Mouse (Mus musculus): Measurements from ENCODE around the gene Olfr1402. TPM values are rescaled to one million over a fixed set of nuclear protein-coding genes. Genes with fewer than 3 reads are reported as not detected.

Gene Olfr1402
- not detected in 2 replicates for polyA plus RNA-seq (2014; fragmentation: Nextera tagmentation; extraction: Ambion mirVana)

DNA sequence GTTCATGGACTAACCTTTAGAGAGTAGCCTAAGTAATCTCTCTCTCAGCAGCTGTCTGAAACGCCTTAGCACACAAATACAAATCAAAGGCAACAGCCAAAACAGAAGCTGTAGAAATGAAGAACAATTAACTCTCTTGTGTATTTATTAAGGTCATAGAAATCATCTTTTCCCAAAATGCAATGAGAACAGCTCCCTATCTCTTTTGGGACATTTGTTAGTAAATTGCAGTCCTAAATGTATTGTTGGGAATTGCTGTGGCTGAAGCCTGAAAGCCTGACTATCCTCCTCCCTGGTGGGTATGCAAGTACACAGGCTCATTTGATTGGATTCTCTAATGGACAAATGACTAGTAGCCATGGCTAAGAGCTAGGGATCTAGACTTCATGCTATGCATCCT lies at the start of gene Olfr1402:
Gene Olfr1402 (minus strand): TSS at position 101 of the 400 bp plus-strand sequence.
- no peak within 1 kb of the TSS for H3K9ac ChIP-seq
- no peak within 1 kb of the TSS for H3K4me3 ChIP-seq (replicated peaks; ENCODE audit: low read length)
- WGBS = 69% methylated on average over 1 of the region's 1 CpGs
- DNase-seq (ENCODE audit: low spot score) = no peak
- no peak within 1 kb of the TSS for H3K27ac ChIP-seq
- no peaks in the 10 kb centered on the region for H3K9me3 ChIP-seq (ENCODE audit: control insufficient read depth, low read length)
- no peaks in the 10 kb centered on the region for H3K4me1 ChIP-seq (replicated peaks; ENCODE audit: control insufficient read depth, insufficient read depth, low read length)
- no peaks in the 10 kb centered on the region for H3K27me3 ChIP-seq (ENCODE audit: control insufficient read depth, insufficient read depth, low read length)
- H3K4me2 ChIP-seq (replicated peaks) = no peak within 1 kb of the TSS
- no peak for ATAC-seq (ENCODE audit: low FRiP score)
- H3K36me3 ChIP-seq (replicated peaks; ENCODE audit: control insufficient read depth, insufficient read depth) = no peaks in the 10 kb centered on the region

DNA sequence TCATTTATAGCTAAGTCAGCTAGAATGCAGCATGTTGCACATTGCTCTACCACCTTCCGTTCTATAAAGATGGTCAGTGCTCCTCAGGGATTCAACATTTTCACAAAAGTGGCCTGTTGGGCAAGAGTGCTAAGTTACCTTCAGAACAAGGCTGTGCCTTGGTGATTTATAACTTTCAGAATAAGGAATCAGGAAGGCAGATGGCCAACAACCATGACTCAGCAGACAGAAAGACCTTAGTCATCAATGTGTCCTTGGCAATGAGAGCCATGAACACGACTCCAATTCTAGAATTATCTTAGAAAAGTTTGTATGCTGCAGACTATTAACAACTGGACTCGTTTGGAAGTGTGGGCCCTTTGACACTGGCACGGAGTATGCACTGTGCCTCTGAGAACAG lies 33.5 kb upstream of the Olfr1402 start:
- WGBS = 86% methylated on average over 4 of the region's 4 CpGs
- DNase-seq (ENCODE audit: low spot score) (no peak), ATAC-seq (ENCODE audit: low FRiP score) (no peak)
- no peaks in the 10 kb centered on the region for H3K4me1 ChIP-seq (replicated peaks; ENCODE audit: control insufficient read depth, insufficient read depth, low read length)
- H3K4me3 ChIP-seq (replicated peaks; ENCODE audit: low read length) = no peak overlapping the region
- H3K9ac ChIP-seq = no peak overlapping the region
- no peaks in the 10 kb centered on the region for H3K9me3 ChIP-seq (ENCODE audit: control insufficient read depth, low read length)
- H3K27me3 ChIP-seq (ENCODE audit: control insufficient read depth, insufficient read depth, low read length) = no peaks in the 10 kb centered on the region
- H3K4me2 ChIP-seq (replicated peaks) = no peak overlapping the region
- H3K27ac ChIP-seq = no peak overlapping the region
- no peaks in the 10 kb centered on the region for H3K36me3 ChIP-seq (replicated peaks; ENCODE audit: control insufficient read depth, insufficient read depth)

- H3K4me2 ChIP-seq (replicated peaks) = no peak overlapping the region
- WGBS = 94% methylated on average over 2 of the region's 2 CpGs
These were observed 16.8 kb upstream of the Olfr1402 start for GRCm38 (mm10) chr3:97438619-97439018.

DNA sequence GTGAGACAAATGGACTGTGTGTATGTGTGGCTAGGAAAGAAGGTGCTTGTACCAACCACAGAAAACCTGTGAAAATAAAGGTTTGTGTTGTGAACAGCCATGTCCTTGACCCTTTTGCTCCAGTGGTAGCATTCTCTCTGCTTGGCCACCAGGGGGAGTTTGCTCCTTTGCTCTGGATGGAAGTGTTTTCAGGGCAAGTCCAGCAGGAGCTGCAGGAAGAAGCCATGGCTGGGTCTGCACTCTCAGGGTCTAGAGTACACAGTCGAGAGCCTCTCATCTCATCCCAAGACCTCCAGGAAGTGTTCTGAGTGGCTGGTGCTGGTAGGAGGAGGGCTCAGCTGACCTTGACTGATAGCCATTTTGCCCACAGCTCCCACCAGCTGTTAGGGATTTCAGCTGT lies 27.5 kb downstream of the Olfr1402 start:
- ATAC-seq (ENCODE audit: low FRiP score) (no peak), DNase-seq (ENCODE audit: low spot score) (no peak)
- Histone ChIP-seq H3K9me3 (ENCODE audit: control insufficient read depth, low read length) (no peaks in the 10 kb centered on the region), H3K36me3 (replicated peaks; ENCODE audit: control insufficient read depth, insufficient read depth) (no peaks in the 10 kb centered on the region), H3K27ac (no peak overlapping the region), H3K4me2 (replicated peaks) (no peak overlapping the region), H3K4me1 (replicated peaks; ENCODE audit: control insufficient read depth, insufficient read depth, low read length) (no peaks in the 10 kb centered on the region), H3K4me3 (replicated peaks; ENCODE audit: low read length) (no peak overlapping the region), H3K9ac (no peak overlapping the region), H3K27me3 (ENCODE audit: control insufficient read depth, insufficient read depth, low read length) (no peaks in the 10 kb centered on the region)
- WGBS = 65% methylated on average over 1 of the region's 1 CpGs

More at GRCm38 (mm10) chr3:97438619-97439018, 16.8 kb upstream of the Olfr1402 start:
- Histone ChIP-seq H3K9ac (no peak overlapping the region), H3K27me3 (ENCODE audit: control insufficient read depth, insufficient read depth, low read length) (no peaks in the 10 kb centered on the region), H3K4me1 (replicated peaks; ENCODE audit: control insufficient read depth, insufficient read depth, low read length) (no peaks in the 10 kb centered on the region), H3K36me3 (replicated peaks; ENCODE audit: control insufficient read depth, insufficient read depth) (no peaks in the 10 kb centered on the region), H3K4me3 (replicated peaks; ENCODE audit: low read length) (no peak overlapping the region), H3K9me3 (ENCODE audit: control insufficient read depth, low read length) (no peaks in the 10 kb centered on the region), H3K27ac (no peak overlapping the region)
- DNase-seq (ENCODE audit: low spot score) (no peak), ATAC-seq (ENCODE audit: low FRiP score) (no peak)

- ATAC-seq (ENCODE audit: low FRiP score) = no peak
- no peaks in the 10 kb centered on the region for H3K27me3 ChIP-seq (ENCODE audit: control insufficient read depth, insufficient read depth, low read length)
- no peak overlapping the region for H3K4me3 ChIP-seq (replicated peaks; ENCODE audit: low read length)
- no peak for DNase-seq (ENCODE audit: low spot score)
- no peak overlapping the region for H3K4me2 ChIP-seq (replicated peaks)
- no peaks in the 10 kb centered on the region for H3K36me3 ChIP-seq (replicated peaks; ENCODE audit: control insufficient read depth, insufficient read depth)
- no peak overlapping the region for H3K9ac ChIP-seq
- no peak overlapping the region for H3K27ac ChIP-seq
- WGBS = 72% methylated on average over 5 of the region's 5 CpGs
- no peaks in the 10 kb centered on the region for H3K4me1 ChIP-seq (replicated peaks; ENCODE audit: control insufficient read depth, insufficient read depth, low read length)
- no peaks in the 10 kb centered on the region for H3K9me3 ChIP-seq (ENCODE audit: control insufficient read depth, low read length)
These were observed 28.7 kb downstream of the Olfr1402 start for GRCm38 (mm10) chr3:97393079-97393478.

- H3K4me2 ChIP-seq (replicated peaks) = no peak overlapping the region
- DNase-seq (ENCODE audit: low spot score) (no peak), ATAC-seq (ENCODE audit: low FRiP score) (no peak)
- H3K36me3 ChIP-seq (replicated peaks; ENCODE audit: control insufficient read depth, insufficient read depth) = no peaks in the 10 kb centered on the region
- H3K4me3 ChIP-seq (replicated peaks; ENCODE audit: low read length) = no peak overlapping the region
- H3K9me3 ChIP-seq (ENCODE audit: control insufficient read depth, low read length) = no peaks in the 10 kb centered on the region
- no peaks in the 10 kb centered on the region for H3K4me1 ChIP-seq (replicated peaks; ENCODE audit: control insufficient read depth, insufficient read depth, low read length)
- no peak overlapping the region for H3K9ac ChIP-seq
- H3K27ac ChIP-seq = no peak overlapping the region
- no peaks in the 10 kb centered on the region for H3K27me3 ChIP-seq (ENCODE audit: control insufficient read depth, insufficient read depth, low read length)
These were observed 51.4 kb downstream of the Olfr1402 start for GRCm38 (mm10) chr3:97370382-97370781.

DNA sequence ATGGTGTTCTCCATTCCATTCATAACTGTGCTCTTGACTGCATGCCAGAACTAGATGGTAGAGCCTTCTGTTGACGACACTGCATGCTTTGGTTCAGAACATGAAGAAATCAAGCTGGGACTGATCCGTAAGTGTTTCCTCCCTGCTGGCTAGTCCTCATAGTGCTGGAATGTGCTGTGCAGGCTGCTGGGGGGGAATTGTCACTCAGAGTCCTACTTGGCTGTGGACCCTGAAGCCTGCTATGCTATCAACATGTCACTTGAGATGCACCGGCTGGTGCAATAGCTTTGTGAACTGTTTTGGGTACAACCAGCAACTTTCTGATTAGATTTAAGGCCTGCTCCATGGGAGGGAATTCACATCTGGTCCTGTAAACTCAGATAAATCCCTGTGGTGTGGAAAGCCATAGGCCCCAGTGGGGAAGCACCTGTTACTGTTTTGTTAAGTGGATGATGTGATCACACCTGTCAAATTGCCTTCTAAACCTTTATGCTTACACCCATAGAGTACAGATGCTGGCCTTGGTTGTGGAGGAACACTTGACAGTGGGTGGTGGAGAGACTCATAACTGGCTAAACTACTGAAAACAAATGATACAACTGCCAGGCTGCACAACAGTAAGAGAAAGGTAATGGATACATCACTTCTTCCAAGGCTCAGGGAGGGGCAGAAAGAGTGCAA lies 58.3 kb downstream of the Olfr1402 start:
- Histone ChIP-seq H3K4me1 (replicated peaks; ENCODE audit: control insufficient read depth, insufficient read depth, low read length) (no peaks in the 10 kb centered on the region), H3K36me3 (replicated peaks; ENCODE audit: control insufficient read depth, insufficient read depth) (no peaks in the 10 kb centered on the region), H3K9ac (no peak overlapping the region), H3K4me2 (replicated peaks) (no peak overlapping the region), H3K27ac (no peak overlapping the region), H3K9me3 (ENCODE audit: control insufficient read depth, low read length) (no peaks in the 10 kb centered on the region), H3K4me3 (replicated peaks; ENCODE audit: low read length) (no peak overlapping the region), H3K27me3 (ENCODE audit: control insufficient read depth, insufficient read depth, low read length) (no peaks in the 10 kb centered on the region)
- 79% methylated on average over 3 of the region's 3 CpGs for WGBS
- DNase-seq (ENCODE audit: low spot score) (no peak), ATAC-seq (ENCODE audit: low FRiP score) (no peak)

GRCm38 (mm10) chr3:97358448-97358847 lies 63.4 kb downstream of the Olfr1402 start:
- no peak for DNase-seq (ENCODE audit: low spot score)
- 30% methylated on average over 1 of the region's 1 CpGs for WGBS
- H3K27ac ChIP-seq = no peak overlapping the region

More at GRCm38 (mm10) chr3:97358448-97358847, 63.4 kb downstream of the Olfr1402 start:
- ATAC-seq (ENCODE audit: low FRiP score) = no peak
- Histone ChIP-seq H3K4me2 (replicated peaks) (no peak overlapping the region), H3K9me3 (ENCODE audit: control insufficient read depth, low read length) (no peaks in the 10 kb centered on the region), H3K4me1 (replicated peaks; ENCODE audit: control insufficient read depth, insufficient read depth, low read length) (no peaks in the 10 kb centered on the region), H3K36me3 (replicated peaks; ENCODE audit: control insufficient read depth, insufficient read depth) (no peaks in the 10 kb centered on the region), H3K4me3 (replicated peaks; ENCODE audit: low read length) (no peak overlapping the region), H3K27me3 (ENCODE audit: control insufficient read depth, insufficient read depth, low read length) (no peaks in the 10 kb centered on the region), H3K9ac (no peak overlapping the region)
